Mouse (Mus musculus) E14TG2a.4 (cell line): ENCODE measurements around the gene Tmem129.

Source experiments
- CTCF ChIP-seq: conservative IDR thresholded peaks from 2 replicates; pipeline ENCODE4 v1.5.1; 2014; ENCODE audit warnings: low read length
- POU5F1 ChIP-seq: IDR thresholded peaks from 2 replicates; pipeline ENCODE4 v1.6.1; 2014; ENCODE audit warnings: low read length, borderline replicate concordance

DNA sequence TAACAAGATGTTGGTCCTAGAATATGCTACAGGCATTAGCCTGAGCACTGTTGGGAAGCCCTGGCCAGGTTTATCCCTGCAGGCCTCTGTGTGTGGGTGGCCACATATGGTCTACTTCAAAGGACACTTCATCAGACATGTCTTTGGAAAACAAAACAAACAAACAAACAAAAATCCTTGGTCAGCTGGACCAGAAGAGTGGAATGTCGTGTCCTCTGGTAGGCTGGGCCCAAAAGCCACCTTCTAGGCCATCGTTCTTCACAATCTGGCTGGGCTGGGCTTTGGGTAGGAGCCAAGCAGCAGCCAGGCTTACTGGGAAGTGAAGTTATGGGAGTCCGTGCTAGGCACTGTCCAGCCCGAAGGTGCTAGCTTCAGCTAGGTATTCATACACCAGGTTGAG lies 48.9 kb upstream of the Tmem129 start:
- TF ChIP-seq CTCF (no peak), POU5F1 (no peak)
